Mouse (Mus musculus) brain, adult 2 months (tissue): ENCODE results near the gene Slc16a10.

Experiments used
- DNase-seq: peaks from one replicate; pipeline ENCODE4 v3.0.0; 2011; ENCODE audit warnings: low read depth, low spot score

The Slc16a10 gene

DNA sequence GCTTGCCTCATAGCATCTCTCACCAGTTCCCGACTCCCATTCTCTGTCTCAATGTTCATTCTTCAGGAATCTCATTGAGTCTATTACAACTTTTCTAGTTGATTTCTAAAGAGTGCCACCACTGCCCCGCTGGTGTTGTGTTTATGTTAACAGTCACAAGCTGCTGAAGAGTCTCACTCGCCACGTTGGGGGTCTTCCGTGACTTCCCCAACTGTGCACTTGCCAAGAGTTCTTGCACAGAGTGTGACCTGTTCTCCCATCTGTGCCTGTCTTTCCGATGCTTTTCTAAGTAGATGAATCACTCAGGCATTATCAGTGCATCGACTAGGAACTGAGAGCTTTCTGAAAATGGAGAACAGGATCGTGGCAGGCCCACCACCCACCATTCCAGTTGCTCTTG, 114.0 kb downstream of the Slc16a10 start:
- DNase-seq: no peak

GRCm38 (mm10) chr10:40026546-40026945, 115.5 kb downstream of the Slc16a10 start:
- no peak for DNase-seq

DNA sequence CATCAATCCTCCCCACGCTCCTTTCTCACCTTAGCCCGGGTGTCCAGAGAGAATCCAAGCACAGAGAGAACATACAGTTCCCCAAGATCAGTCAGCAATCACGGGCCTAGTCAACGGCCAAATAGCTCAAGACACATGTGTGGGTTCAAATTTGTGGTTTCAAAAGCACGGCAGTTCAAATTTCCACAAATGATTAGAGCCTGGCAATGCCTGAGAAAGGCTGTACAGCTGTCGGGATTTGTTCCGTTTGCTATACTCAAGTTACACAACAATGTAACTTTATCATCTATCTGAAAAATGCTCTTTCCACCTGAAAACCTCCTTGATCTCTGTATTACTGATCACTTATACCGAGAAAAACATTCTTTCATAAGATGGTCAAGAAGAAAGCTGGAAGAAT, 116.5 kb downstream of the Slc16a10 start:
- no peak for DNase-seq

GRCm38 (mm10) chr10:40024554-40025428, 117.3 kb downstream of the Slc16a10 start, which contains the start of gene Mfsd4b1:
Mfsd4b1 (minus strand) TSS chr10:40025268.
- DNase-seq: peak; percentile 98

- no peak for DNase-seq
Observed at GRCm38 (mm10) chr10:40020401-40020800, 121.7 kb downstream of the Slc16a10 start.

GRCm38 (mm10) chr10:40019492-40019891, 122.6 kb downstream of the Slc16a10 start:
- DNase-seq: peak; percentile 47

GRCm38 (mm10) chr10:40018261-40018860, 123.7 kb downstream of the Slc16a10 start:
- DNase-seq: peak; percentile 19

DNA sequence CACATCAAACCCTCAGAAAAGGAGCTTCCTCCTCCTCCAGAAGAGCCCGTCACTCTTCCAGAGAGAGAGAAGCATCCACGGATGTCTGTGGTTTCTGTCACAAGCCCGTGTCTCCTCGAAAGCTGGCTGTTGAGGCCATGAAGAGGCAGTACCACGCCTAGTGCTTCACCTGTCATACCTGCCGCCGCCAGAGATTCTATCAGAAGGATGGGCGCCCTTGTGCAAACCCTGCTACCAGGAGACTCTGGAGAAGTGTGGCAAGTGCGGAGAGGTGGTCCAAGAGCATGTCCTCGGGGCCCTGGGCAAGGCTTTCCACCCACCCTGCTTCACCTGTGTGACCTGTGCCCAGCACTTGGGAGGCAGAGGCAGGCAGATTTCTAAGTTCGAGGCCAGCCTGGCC, 132.5 kb downstream of the Slc16a10 start:
- DNase-seq: no peak

DNA sequence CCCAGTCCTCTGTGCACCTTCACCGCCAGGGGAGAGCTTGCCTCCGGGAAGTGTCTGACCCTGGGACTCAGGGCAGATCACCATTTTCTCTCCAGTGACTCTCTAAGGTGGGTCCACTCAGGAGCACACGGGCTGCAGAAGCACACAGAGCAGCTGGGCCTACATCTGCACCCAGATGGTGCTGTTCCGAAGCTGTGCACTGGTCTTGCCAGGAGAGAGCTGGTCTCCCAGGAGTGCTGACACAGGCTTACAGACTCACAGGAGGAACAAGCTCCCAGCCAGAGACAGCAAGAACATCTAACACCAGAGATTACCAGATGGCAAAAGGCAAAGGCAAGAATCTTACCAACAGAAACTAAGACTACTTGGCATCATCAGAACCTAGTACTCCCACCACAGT, 133.2 kb downstream of the Slc16a10 start:
- peak; percentile 18 for DNase-seq

GRCm38 (mm10) chr10:40007953-40008352, 134.1 kb downstream of the Slc16a10 start:
- DNase-seq: no peak

DNA sequence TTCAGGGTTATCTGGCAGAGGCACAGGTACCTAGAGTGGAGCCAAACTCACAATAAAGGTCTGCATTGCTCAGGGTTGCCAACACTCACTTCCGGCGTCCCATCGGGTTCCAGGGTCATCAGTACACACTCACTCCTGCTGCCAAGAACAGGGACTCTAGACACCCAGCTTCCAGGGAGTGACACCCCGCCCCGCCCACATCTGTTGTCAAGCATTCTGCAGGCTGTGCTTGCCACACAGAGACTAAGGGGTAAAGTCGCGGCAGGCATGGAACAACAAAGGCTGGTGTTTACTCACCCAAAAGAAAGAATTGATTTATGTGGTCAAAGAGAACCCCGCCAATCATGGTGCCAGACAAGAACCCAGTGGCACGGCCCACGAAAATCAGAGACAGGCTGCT, 135.1 kb downstream of the Slc16a10 start:
- DNase-seq: peak; percentile 14

- no peak for DNase-seq
Observed at GRCm38 (mm10) chr10:40000746-40001145, 141.3 kb downstream of the Slc16a10 start.

GRCm38 (mm10) chr10:39991155-39991554, 150.9 kb downstream of the Slc16a10 start:
- no peak for DNase-seq

GRCm38 (mm10) chr10:39986466-39986865, 155.6 kb downstream of the Slc16a10 start, which contains the start of gene Mfsd4b5:
Mfsd4b5 (minus strand) TSS chr10:39986646.
- DNase-seq: no peak
